Mouse (Mus musculus) cortical plate, adult 2 months (tissue): Measurements from ENCODE around the gene Zfp831. TPM values are rescaled to one million over a fixed set of nuclear protein-coding genes. Genes with fewer than 3 reads are reported as not detected.

Experiments used
- H3K27ac ChIP-seq: fragments of 200-500 bp; 2 replicates; pipeline ENCODE4 v1.5.1; 2012; ENCODE audit warnings: low read length, control low read depth, inconsistent platforms; ENCODE audit not compliant: insufficient read depth
- H3K4me1 ChIP-seq: fragments of 200-500 bp; 2 replicates; pipeline ENCODE4 v1.6.1; 2011; ENCODE audit warnings: low read length; ENCODE audit not compliant: control insufficient read depth, insufficient read depth
- H3K4me3 ChIP-seq: fragments of 200-500 bp; 2 replicates; pipeline ENCODE4 v1.5.1; 2011; ENCODE audit warnings: mild to moderate bottlenecking, low read length, control low read depth; ENCODE audit not compliant: insufficient read depth
- CTCF ChIP-seq: fragments of 200-500 bp; IDR thresholded peaks from 2 replicates; pipeline ENCODE4 v1.5.1; 2011; ENCODE audit warnings: mild to moderate bottlenecking, control low read depth, low read length; ENCODE audit not compliant: insufficient read depth; ENCODE audit errors: extremely low read depth
- POLR2A ChIP-seq: fragments of 200-500 bp; IDR thresholded peaks from 2 replicates; pipeline ENCODE4 v1.6.1; 2011; ENCODE audit warnings: mild to moderate bottlenecking, low read length, control low read depth; ENCODE audit not compliant: insufficient read depth; ENCODE audit errors: extremely low read depth
- polyA plus RNA-seq: library from polyadenylated mRNA; depleted of rRNA; stranded (reverse); fragments of >200 nt; gene quantifications from 2 replicates; pipeline ENCODE4 v1.2.3, GENCODE M21; 2012; rRNA removed

Zfp831 gene
- polyA plus RNA-seq, 1 experiment, result 5.8 TPM

DNA sequence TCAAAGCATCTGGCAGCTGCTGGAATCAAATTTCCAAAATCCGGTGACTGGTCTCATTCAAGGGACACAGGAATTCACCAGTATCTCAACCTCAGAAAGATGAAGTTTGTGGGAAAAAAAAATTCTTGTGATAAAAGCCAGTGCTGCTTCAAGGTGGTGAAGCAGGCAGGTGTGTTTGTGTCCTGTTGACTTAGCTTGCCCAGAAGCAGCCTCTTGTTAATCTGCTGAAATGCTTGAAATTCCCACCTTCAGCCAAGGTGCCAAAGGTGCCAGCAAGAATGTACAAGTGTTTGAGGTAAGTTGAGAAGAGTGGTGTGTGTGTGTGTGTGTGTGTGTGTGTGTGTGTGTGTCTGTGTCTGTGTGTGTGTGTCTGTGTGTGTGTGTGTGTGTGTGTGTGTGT lies 110.9 kb downstream of the Zfp831 start:
- Histone ChIP-seq H3K4me3 (no peak overlapping the region), H3K4me1 (no peaks in the 10 kb centered on the region), H3K27ac (no peak overlapping the region)
- no peak for TF ChIP-seq CTCF
- TF ChIP-seq POLR2A, result no peak

DNA sequence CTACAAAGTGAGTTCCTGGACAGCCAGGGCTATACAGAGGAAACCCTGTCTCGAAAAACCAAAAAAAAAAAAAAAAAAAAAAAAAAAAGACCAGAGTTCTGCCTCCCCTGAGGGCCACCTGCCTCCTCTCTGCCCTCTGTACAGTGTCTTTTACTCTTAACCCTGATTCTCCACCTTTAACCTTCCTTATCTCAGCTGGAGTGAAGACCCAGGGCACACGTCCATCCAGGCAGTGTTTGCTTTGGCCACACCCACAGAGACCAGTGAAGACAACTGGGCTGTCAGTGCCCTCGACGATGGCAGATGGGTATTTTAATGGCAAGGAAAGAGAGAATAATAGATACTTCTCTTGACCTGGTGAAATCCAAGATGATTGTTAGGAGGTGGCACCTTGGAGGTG lies 115.9 kb downstream of the Zfp831 start:
- no peak overlapping the region for H3K4me3 ChIP-seq
- H3K4me1 ChIP-seq, result no peaks in the 10 kb centered on the region
- TF ChIP-seq POLR2A (no peak), CTCF (no peak)
- H3K27ac ChIP-seq, result no peak overlapping the region

Other genes starting within 250 kb of the Zfp831 start
- gene Nelfcd, start 227.7 kb upstream of the Zfp831 start, polyA plus RNA-seq, result 74.7 and 76.9 TPM in 2 replicates
- gene Ctsz, start 204.5 kb upstream of the Zfp831 start, polyA plus RNA-seq, result 72.1 and 78.9 TPM in 2 replicates
- gene Tubb1, start 192.8 kb upstream of the Zfp831 start, polyA plus RNA-seq, result 0.09 TPM in 1 of 2 replicates, not detected in the other
- 591 and 599 TPM in 2 replicates for gene Atp5e, start 179.4 kb upstream of the Zfp831 start, polyA plus RNA-seq
- 75.0 and 82.6 TPM in 2 replicates for gene Prelid3b, start 170.5 kb upstream of the Zfp831 start, polyA plus RNA-seq
- gene Edn3, start 117.1 kb downstream of the Zfp831 start, polyA plus RNA-seq, result 6.2 and 6.8 TPM in 2 replicates